Mouse (Mus musculus) ES-E14 (cell line): ENCODE results near the gene Rgmb. TPM values are rescaled to one million over a fixed set of nuclear protein-coding genes. Genes with fewer than 3 reads are reported as not detected.

ENCODE experiments used
- DNase-seq: peaks from one replicate; pipeline ENCODE4 v3.0.0-alpha.2; 2013; ENCODE audit warnings: low read depth, low spot score
- H3K27ac ChIP-seq: 2 replicates; pipeline ENCODE4 v1.5.1; 2012; ENCODE audit warnings: low read depth, mild to moderate bottlenecking, low read length, moderate library complexity, mixed read lengths; ENCODE audit not compliant: poor library complexity, insufficient read depth, severe bottlenecking
- H3K36me3 ChIP-seq: 2 replicates; pipeline ENCODE4 v1.6.1; 2012; ENCODE audit warnings: mild to moderate bottlenecking, low read length, moderate library complexity, mixed read lengths; ENCODE audit not compliant: control insufficient read depth, poor library complexity, insufficient read depth, severe bottlenecking
- H3K4me1 ChIP-seq, 2 experiments: fragments of 150-350 bp in 1 of 2; sonication (generic) in 1 of 2; 2 replicates each; pipeline ENCODE4 v1.6.1; 2012; ENCODE audit warnings: low read length in 2 of 2, mild to moderate bottlenecking in 1 of 2, mixed read lengths in 1 of 2; ENCODE audit not compliant: control insufficient read depth in 2 of 2, insufficient read depth in 2 of 2, poor library complexity in 1 of 2
- H3K4me3 ChIP-seq, 2 experiments: fragments of 150-350 bp in 1 of 2; sonication (generic) in 1 of 2; 2 replicates each; pipeline ENCODE4 v1.5.1; 2012; ENCODE audit warnings: low read length in 2 of 2, low read depth in 1 of 2, mild to moderate bottlenecking in 1 of 2, mixed read lengths in 1 of 2; ENCODE audit not compliant: insufficient read depth in 1 of 2, poor library complexity in 1 of 2, severe bottlenecking in 1 of 2
- H3K9ac ChIP-seq: 2 replicates; pipeline ENCODE4 v1.6.1; 2012; ENCODE audit warnings: low read depth, mild to moderate bottlenecking, low read length, mixed read lengths; ENCODE audit not compliant: poor library complexity, insufficient read depth, severe bottlenecking
- H3K9me3 ChIP-seq: fragments of 150-350 bp; sonication (generic); 2 replicates; pipeline ENCODE4 v1.6.1; 2012; ENCODE audit warnings: low read depth, mild to moderate bottlenecking, low read length; ENCODE audit not compliant: control insufficient read depth, insufficient read depth
- CHD2 ChIP-seq: IDR thresholded peaks from 2 replicates; pipeline ENCODE4 v1.6.1; 2014; ENCODE audit warnings: mild to moderate bottlenecking, low read depth, low read length, inconsistent platforms
- HCFC1 ChIP-seq: IDR thresholded peaks from 2 replicates; pipeline ENCODE4 v1.6.1; 2012; ENCODE audit warnings: low read length, inconsistent platforms, borderline replicate concordance; ENCODE audit not compliant: insufficient read depth
- MAFK ChIP-seq: IDR thresholded peaks from 2 replicates; pipeline ENCODE4 v1.6.1; 2014; ENCODE audit warnings: mild to moderate bottlenecking, low read depth, low read length, inconsistent platforms; ENCODE audit not compliant: insufficient read depth
- ZC3H11A ChIP-seq: IDR thresholded peaks from 2 replicates; pipeline ENCODE4 v1.6.1; 2012; ENCODE audit warnings: low read depth, mild to moderate bottlenecking, inconsistent platforms, low read length, borderline replicate concordance
- ZNF384 ChIP-seq: IDR thresholded peaks from 2 replicates; pipeline ENCODE4 v1.6.1; 2012; ENCODE audit warnings: low read depth, low read length, inconsistent platforms
- in situ Hi-C, 2 experiments: fragments of 600-800 bp; cut with MboI; formaldehyde crosslinking; loops; one replicate each; pipeline ENCODE4 v1.15.1; 2025; ENCODE audit warnings: low sequenced_read_pairs in 2 of 2, inconsistent platforms in 1 of 2; ENCODE audit not compliant: unreplicated experiment in 2 of 2
- total RNA-seq: library from RNA; depleted of rRNA; stranded (reverse); fragments of 300-350 nt; gene quantifications from 2 replicates; pipeline ENCODE4 v1.2.3, GENCODE M21; 2012; rRNA removed

Rgmb gene
- 5.5 and 7.2 TPM in 2 replicates for total RNA-seq

DNA sequence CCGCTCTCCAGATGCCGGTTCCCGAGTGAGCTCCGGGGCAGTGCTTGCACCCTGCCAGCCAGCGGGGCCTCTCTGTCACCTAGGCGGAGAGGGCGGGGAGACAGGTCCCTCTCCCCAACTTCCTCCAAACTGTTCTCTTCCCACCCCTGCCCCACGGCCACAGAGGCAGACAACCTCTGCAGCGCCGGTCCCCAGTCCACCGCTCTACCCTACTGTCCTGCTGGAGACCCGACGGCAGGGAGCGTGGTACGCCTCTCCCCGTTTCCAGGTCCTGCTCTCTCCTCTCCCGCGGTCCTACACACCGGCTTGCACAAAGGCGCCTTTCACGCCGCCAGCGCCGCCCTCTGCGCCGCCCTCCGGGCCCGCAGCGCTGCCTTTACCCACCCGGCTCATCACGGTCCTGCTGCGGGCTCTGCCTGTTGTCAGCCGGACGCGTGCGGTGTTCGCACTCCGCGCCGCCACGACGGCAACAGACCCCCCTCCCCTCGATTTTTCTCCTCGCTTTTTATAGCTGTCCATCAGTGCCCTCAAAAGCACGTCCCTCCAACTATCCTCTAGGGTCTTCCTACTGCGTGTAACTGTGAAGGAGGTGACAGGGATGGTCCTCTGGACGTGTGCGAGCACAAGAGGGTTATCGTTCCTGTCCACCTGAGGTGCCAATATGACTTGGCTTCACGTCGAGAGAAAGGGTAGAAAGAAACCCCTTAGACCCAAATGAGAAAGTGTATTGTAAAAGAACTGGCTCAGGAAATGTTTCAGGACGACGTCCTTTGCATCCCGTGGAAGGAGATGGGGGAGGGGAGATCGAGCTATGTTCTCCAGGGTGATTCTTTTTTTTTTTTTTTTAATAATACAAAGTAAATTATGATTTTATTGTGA lies at the start of gene Rgmb:
TSS of gene Rgmb (minus strand) at position 274 of the 879 bp plus-strand sequence.
- Histone ChIP-seq H3K9ac (peak within 1 kb of the TSS; percentile 3; the same call in 1 of the 2 replicates), H3K4me3 (peak within 1 kb of the TSS; percentile 64 to 68), H3K4me1 (no peaks in the 10 kb centered on the region), H3K9me3 (no peaks in the 10 kb centered on the region), H3K36me3 (no peaks in the 10 kb centered on the region), H3K27ac (no peak within 1 kb of the TSS)
- TF ChIP-seq ZNF384: no peak
- TF ChIP-seq CHD2: no peak
- no peak for TF ChIP-seq MAFK
- TF ChIP-seq HCFC1: no peak
- TF ChIP-seq ZC3H11A: no peak
- in situ Hi-C loops: no loop called here
- no peak for DNase-seq

DNA sequence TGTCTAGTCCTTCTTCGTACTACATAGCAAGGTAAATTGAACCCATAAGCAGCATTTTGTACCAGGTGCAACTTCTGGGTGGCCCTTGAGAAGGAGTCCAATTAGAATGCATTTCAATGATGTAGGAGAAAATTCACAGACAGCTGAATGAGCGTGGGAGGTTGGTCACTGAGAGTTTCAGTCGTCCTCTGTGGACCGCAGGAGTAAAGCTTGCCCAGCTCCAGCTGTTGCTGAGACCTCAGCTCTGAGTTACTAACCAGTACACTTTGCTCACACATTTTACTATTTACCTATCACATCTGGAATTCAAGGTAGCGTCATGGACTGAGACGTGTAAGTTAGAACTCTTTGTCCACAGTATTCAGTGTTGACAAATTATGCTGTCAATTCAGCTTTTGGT lies 43.9 kb upstream of the Rgmb start:
- H3K4me3 ChIP-seq: no peak overlapping the region
- no peaks in the 10 kb centered on the region for H3K36me3 ChIP-seq
- H3K9ac ChIP-seq: no peak overlapping the region
- DNase-seq: no peak
- in situ Hi-C loops: no loop called here
- no peak overlapping the region for H3K27ac ChIP-seq
- H3K9me3 ChIP-seq: no peaks in the 10 kb centered on the region
- TF ChIP-seq CHD2 (no peak), ZNF384 (no peak), HCFC1 (no peak), ZC3H11A (no peak), MAFK (no peak)
- H3K4me1 ChIP-seq: no peaks in the 10 kb centered on the region

DNA sequence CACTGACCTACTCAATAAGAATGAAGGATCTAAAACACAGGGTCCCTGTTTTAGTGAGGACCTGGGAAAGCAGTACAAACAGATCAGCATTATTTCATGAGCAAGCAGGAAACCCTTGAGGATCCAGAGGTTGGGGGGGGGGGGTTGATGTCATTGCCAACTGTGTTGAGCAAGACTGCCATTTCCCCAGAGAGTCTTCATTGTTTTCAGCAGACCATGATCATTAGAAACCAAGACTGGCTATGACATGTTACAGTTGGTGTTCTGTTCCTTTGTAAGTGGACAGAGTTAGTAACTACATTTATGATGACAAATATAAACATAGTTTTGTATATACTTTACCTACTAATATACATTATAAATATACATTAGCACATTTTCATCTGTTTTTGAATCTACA lies 41.3 kb upstream of the Rgmb start:
- H3K4me3 ChIP-seq: no peak overlapping the region
- DNase-seq: no peak
- no peak overlapping the region for H3K27ac ChIP-seq
- TF ChIP-seq ZNF384 (no peak), ZC3H11A (no peak)
- H3K36me3 ChIP-seq: no peaks in the 10 kb centered on the region
- H3K4me1 ChIP-seq: no peaks in the 10 kb centered on the region
- H3K9me3 ChIP-seq: no peaks in the 10 kb centered on the region
- no peak overlapping the region for H3K9ac ChIP-seq
- in situ Hi-C loops: no loop called here

DNA sequence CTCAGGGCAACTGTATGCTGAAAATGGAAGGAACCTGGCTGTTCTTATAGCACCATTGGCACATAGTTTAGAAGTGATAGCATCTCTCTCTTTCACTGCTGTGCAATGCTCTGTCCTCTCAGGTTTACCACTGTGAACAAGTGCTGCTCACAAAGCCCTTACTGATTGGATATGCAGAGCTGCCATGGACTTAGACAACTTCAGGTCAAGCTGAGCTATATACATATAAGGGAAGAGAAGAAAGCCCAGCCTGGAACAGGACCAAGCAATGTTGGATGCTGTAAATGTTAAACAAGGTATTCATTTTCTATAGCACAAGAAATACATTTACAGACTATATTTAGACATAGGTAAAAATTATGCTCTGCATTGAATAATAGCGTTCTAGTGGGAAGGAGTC lies 34.4 kb upstream of the Rgmb start:
- no peak overlapping the region for H3K27ac ChIP-seq

GRCm38 (mm10) chr17:15862355-15862754 lies 31.5 kb upstream of the Rgmb start:
- H3K9ac ChIP-seq: no peak overlapping the region
- no peak overlapping the region for H3K27ac ChIP-seq
- no peak for TF ChIP-seq ZC3H11A
- TF ChIP-seq ZNF384: no peak
- TF ChIP-seq CHD2: no peak
- no peak for TF ChIP-seq MAFK
- no peak for TF ChIP-seq HCFC1
- in situ Hi-C loops: no loop called here
- no peaks in the 10 kb centered on the region for H3K9me3 ChIP-seq
- H3K4me1 ChIP-seq: no peaks in the 10 kb centered on the region
- H3K36me3 ChIP-seq: no peaks in the 10 kb centered on the region
- no peak for DNase-seq
- no peak overlapping the region for H3K4me3 ChIP-seq

More for the DNA sequence above, 34.4 kb upstream of the Rgmb start:
- in situ Hi-C loops: no loop called here
- Histone ChIP-seq H3K36me3 (no peaks in the 10 kb centered on the region), H3K4me1 (no peaks in the 10 kb centered on the region), H3K9me3 (no peaks in the 10 kb centered on the region), H3K9ac (no peak overlapping the region), H3K4me3 (no peak overlapping the region)
- DNase-seq: no peak
- no peak for TF ChIP-seq HCFC1
